Mouse (Mus musculus) monocyte, adult 2 months (primary cell): ENCODE data around the gene Zfp467.

ENCODE experiments used
- DNase-seq, 2 experiments: peaks; one replicate each; pipeline ENCODE4 v3.0.0; 2022; ENCODE audit warnings: low spot score in 2 of 2, low read depth in 1 of 2

Gene Zfp467

DNA sequence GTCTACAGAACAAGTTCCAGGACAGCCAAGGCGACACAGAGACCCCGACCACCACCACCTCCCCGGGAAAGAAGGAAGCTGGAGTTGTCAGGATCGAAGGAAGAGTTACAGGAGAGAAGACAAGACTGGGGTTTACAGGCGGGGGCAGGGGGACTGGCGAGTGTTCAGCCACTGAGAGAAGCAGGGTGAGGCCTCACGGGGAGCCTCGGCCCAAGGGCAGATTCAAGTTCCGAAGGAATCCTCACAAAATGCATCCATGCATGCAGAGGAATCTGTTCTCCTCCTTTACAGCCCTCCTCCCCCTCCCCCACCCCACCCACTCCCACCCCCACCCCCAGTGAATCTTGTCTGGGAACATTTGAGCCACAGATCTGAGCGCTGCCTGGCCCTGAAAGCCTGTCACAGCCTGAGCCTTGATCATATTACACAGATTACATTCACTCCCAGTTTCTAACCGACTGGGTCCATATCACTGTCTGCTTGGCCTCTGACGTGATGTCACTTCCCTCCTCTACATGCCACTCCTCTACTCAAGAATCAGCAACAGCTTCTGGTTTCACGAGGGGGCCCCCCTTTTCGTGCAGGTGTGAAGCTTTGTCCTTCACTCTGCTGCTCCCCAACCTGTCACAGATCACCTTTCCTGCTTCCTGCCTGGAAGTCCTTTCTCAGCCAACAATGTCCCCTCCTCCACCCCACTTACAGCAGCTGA, 5.2 kb downstream of the Zfp467 start:
- DNase-seq = no peak

DNA sequence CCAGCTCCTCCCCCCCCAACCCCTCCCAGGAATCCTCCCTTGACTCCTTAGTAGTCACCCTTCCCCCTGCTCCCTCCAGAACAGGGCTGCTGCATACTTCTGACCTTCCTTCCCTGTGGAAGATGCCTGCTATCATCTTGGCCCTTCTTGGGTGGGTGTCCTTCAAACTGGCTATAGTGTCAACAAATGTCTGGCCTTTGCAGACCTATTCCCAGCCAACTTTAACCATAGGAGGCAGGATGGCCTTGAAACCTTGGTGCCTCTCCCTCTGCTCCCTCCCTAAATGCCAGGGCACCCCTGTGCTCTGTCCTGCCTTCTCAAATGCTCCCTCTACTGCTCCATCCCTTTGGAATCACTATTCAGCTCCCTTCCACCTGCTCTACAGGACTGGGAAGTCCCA, 6.0 kb downstream of the Zfp467 start:
- no peak for DNase-seq

GRCm38 (mm10) chr6:48438475-48439125, 7.0 kb downstream of the Zfp467 start:
- DNase-seq = no peak

GRCm38 (mm10) chr6:48437679-48438376, 7.8 kb downstream of the Zfp467 start:
- no peak for DNase-seq

DNA sequence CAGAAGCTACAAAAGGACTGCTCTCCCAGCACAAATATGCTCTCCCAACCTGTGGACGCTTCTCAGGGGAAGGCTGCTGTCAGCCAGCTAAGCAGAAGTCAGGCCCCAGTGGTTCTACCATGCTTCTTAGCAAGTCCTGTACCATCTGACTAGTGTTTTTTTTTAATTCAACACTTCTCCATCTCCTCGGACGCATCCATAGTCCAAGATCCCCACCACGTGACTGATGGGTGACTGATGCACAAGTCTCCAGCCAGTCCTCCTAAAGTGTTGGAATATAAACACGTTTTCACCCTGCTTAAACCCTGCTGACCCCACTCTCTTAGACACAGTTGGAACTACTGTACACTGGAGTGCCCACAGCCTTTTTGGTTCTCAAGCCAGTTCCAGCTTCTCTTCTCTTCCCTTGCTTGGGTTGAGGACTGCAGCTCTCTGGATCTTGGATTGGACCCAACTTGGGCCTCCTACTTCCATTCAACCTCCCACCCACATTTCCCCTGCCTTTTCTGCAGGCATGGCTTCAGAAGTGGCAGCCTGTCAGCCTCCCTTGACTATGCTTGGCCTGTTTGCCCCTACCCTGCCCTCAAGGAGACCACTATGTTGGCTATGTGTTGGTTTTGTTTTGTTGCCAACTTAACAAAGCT, 9.8 kb downstream of the Zfp467 start:
- DNase-seq = no peak

- DNase-seq = no peak
Measured at GRCm38 (mm10) chr6:48435111-48435510, 10.5 kb downstream of the Zfp467 start.

GRCm38 (mm10) chr6:48434651-48435050, 11.0 kb downstream of the Zfp467 start:
- DNase-seq = no peak

DNA sequence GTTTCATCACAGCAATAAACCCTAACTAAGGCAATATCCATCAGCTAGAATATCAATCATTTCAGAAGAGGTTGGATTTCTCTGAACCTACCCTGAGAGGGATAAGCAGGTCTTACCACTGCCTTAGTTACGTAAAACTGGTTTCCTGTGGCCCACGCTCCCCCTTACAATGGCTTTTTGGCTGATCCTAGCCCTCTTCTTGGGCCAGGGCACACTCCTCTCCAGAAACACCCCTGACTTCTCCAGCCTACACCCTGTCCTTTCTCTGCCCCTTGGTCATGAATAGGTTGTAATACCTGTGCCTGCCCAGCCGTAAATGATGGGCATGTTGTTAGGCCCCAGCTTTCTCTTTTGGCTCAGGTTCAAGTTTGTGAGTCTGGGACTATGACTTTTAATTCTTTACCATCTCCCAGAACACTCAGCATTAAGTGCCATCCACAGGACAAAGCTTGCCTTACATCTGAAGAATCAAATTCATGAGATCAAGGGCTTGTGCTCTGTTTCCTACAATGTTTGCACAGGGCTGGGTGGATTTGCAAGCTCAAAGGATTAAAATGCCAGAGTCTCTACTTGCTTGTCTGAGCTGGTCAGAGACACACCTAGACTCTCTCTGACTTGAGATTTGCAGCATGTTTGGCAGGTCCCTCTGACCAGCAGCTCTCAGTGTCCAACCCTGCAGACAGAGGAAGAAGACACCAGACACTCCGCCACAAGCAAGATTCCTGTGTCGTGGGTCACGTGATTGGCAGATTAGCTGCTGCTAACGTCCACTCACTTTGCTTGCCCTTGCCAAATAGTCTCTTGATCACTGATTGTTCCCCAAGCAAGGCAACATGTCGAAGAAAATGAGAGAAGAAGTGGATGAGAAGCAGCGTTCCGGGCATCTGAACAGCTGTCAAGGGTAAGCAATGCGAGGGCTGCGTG, 12.5 kb downstream of the Zfp467 start:
- no peak for DNase-seq

DNA sequence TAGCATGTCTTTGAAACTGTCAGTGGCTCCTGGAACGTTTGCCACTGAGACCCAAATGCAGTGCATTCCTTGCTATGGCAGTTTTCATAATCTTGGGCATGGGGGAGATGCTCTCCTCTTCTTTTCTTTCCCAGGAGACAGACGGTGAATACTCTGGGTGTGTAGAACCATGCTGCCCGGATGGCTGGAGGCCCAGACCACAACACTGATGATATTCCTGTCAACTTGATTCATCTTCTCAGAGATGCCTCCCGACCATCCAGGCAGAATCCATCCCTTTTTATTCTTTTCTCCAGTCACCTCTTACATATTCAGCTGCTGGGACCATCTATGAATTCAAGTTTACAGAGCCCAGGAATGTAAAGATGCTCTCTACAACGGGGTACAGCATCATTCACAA, 14.9 kb downstream of the Zfp467 start:
- DNase-seq = no peak

DNA sequence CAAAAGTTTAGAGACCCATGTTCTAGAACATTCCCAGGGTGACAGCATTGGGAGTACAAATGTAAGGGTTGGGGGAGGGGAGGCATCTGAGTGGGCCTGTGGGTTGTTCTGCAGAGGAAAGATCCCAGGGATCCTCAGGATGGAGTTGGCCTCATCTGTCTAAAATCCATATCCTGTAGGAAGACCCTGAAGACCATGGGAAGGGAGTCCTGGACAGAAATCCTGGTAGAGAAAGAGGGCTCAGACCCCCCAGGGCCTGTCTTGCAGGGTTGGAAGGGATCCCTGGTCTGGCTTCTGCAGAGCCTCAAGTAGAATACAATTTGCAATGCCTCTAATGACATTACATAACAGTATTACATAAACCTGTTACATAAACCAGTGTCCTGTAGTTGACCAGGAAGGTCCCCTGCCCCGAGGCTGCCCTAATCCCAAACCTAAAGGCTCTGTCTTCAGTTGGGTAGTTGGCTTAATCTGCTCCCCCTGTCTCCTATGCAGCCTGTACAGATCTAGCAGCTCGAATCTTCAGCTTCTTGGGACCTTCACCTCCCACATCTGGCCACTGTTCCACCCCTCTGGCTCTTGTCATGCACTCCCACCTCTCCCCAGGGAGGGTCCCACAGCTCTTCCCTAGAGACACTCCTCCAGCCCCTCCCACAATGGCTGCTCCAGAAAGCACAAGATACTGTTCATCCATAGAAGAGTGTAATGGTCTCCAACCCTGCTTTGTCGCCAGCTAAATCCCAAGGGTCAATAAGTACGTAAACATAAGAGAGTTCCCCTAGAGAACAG, 16.7 kb downstream of the Zfp467 start:
- DNase-seq = no peak

GRCm38 (mm10) chr6:48426956-48427355, 18.7 kb downstream of the Zfp467 start:
- no peak for DNase-seq

DNA sequence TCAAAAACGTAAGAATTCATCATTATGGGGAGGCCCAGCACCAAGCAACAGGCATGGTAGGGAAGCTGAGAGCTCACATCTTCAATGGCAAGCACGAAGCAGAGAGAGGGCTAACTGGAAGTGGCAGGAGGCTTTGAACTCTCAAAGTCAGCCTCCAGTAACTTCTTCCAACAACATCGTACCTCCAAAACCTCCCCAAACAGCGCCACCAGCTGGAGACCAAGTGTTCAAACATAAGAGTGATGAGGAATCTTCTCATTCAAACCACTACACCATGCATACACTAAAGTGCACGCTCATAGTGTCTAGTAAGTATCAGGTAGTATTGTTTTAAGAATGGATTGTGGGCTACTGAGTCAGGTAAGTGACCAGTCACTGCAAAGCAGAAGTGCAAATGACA, 21.6 kb downstream of the Zfp467 start:
- no peak for DNase-seq

DNA sequence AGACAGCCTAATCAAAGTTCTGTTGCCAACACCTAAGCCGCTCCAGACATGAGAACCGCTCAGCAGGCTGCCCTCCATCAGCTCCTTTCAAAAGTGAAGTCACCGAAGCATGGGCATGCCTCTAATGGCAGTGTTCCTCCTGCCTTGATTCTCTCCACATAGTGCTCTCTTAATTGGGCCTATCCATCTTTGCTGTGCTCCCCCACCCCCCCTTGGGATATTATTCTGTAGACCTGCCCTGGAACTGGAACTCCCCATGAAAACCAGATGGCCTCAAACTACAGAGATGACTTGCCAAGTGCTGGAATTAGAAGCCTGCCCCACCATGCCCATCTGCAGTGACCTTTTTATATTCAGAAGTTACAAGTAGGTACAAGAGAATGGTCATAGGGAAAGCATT, 22.3 kb downstream of the Zfp467 start:
- DNase-seq = no peak

DNA sequence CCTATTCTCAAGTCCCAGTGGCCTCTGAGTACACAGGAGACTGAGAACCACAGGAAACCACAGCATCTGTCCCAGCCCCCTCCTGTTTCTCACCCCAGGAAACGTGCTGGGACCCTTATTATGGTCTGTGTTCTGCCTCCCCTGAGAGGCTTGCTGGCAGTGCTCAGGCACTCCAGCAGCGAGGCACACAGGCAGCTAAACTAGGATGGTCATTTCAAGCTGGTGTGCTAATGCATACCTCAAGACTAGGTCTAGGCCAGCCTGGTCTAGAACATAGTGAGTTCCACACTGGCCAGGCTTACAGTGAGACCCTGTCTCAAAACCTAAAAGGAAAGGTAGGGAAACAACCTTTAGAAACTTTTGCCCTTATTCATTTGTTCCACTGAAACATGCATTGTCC, 25.0 kb downstream of the Zfp467 start:
- no peak for DNase-seq

GRCm38 (mm10) chr6:48416486-48416885, 29.1 kb downstream of the Zfp467 start:
- DNase-seq = no peak

DNA sequence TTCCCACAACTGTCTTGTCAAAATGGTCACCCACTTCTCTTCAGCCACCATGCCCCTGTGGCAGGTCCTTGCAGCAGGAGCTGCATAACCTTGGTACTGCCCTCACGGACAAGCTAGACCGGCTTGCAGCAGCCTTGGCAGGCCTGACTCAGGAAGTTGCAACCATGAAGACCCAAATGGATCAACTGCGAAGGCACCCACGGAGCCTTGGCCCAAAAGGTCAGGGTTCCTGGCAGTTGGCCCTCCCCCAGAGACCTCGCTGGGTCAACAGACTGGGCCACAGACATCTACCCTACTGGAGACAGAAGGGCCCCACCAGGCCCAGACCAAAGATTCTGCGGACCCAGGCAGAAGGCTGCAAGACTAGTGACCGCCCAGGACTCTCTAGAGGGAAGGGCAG, 30.0 kb downstream of the Zfp467 start:
- DNase-seq = no peak

DNA sequence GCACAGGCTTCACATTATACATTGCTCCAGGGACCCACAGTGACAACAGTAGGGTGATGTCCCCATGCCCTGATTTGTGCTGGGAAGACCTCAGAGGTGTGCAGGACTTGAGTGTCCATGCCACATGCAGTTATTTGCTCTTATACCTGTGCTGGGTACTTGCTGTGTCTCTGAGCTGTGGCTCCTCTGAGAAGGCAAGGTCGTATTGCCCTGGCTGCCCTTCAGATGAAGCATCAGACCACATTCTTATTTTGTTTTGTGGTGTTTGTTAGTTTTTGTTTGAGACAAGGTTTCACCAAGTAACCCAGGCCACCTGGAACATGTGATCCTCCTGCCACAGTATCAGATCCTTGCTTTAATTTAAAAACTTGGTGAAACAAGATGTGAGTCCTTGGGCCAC, 30.7 kb downstream of the Zfp467 start:
- no peak for DNase-seq

DNA sequence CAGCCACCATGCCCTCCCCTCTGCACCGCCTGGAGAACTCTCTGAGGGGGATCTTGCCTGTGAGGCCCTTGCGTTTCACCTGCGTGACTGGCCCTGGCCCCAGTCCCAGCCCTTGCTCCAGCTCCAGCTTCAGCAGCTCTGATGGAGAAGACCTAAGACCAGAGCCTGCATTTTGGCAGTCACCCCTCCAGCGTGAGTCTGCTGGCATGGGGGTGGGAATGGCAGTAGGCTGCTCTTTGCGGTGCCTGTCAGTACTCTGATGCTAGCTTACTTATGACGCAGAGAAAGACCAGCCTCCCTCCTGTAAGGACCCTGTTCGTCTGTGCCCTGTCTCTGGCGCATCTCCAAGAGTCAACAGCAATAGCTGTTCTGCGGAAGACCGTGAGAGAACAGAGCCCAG, 32.5 kb downstream of the Zfp467 start:
- DNase-seq = no peak

GRCm38 (mm10) chr6:48412662-48413061, 33.0 kb downstream of the Zfp467 start:
- no peak for DNase-seq

DNA sequence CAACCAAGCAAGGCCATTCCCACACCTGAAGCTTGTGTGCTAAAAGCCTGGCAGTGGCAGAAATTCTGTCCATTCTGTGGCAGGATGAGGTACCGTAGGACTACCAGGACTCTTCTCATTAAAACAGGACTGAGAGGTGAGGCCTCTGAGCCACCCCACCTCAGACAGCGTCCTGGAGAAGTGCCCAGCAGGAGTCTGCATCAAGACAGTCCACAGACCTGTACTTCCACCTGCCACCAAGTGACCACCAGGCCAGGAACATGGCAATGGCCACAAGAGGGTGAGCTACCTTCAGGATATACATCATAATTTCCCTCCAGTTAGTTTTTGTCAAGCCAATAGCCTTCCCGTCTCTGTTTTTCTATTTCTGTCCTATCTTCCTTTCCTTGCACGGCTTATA, 33.5 kb downstream of the Zfp467 start:
- DNase-seq = no peak
